Mouse (Mus musculus) bone marrow, adult 2 months (tissue): Measurements from ENCODE around the gene Hmgcll1.

ENCODE experiments used
- CTCF ChIP-seq: fragments of 200-500 bp; IDR thresholded peaks from 2 replicates; pipeline ENCODE4 v1.5.1; 2011; ENCODE audit warnings: low read length, control low read depth; ENCODE audit not compliant: control insufficient read depth, insufficient read depth
- POLR2A ChIP-seq: fragments of 200-500 bp; IDR thresholded peaks from 2 replicates; pipeline ENCODE4 v1.6.1; 2011; ENCODE audit warnings: low read depth, mild to moderate bottlenecking, control low read depth, low read length, borderline replicate concordance; ENCODE audit not compliant: control insufficient read depth

- TF ChIP-seq POLR2A, result no peak
- TF ChIP-seq CTCF, result no peak
Observed at GRCm38 (mm10) chr9:76162446-76162845, 147.8 kb downstream of the Hmgcll1 start.
